Mouse (Mus musculus): Measurements from ENCODE around the gene Tnpo3. TPM values are rescaled to one million over a fixed set of nuclear protein-coding genes. Genes with fewer than 3 reads are reported as not detected.

Gene Tnpo3
- total RNA-seq (2021) = 10 to 100 TPM; 65.7 to 72.7 TPM
- long read RNA-seq, experiment 1, full-length matches to known transcripts = 24 of 37 reads
- long read RNA-seq, experiment 1, partial matches to known transcripts = 2 of 37 reads
- long read RNA-seq, experiment 1, other reads (novel, unspliced or antisense) = 11 of 37 reads
- long read RNA-seq, experiment 2, full-length matches to known transcripts = 37 of 52 reads
- long read RNA-seq, experiment 2, partial matches to known transcripts = 3 of 52 reads
- long read RNA-seq, experiment 2, other reads (novel, unspliced or antisense) = 12 of 52 reads

DNA sequence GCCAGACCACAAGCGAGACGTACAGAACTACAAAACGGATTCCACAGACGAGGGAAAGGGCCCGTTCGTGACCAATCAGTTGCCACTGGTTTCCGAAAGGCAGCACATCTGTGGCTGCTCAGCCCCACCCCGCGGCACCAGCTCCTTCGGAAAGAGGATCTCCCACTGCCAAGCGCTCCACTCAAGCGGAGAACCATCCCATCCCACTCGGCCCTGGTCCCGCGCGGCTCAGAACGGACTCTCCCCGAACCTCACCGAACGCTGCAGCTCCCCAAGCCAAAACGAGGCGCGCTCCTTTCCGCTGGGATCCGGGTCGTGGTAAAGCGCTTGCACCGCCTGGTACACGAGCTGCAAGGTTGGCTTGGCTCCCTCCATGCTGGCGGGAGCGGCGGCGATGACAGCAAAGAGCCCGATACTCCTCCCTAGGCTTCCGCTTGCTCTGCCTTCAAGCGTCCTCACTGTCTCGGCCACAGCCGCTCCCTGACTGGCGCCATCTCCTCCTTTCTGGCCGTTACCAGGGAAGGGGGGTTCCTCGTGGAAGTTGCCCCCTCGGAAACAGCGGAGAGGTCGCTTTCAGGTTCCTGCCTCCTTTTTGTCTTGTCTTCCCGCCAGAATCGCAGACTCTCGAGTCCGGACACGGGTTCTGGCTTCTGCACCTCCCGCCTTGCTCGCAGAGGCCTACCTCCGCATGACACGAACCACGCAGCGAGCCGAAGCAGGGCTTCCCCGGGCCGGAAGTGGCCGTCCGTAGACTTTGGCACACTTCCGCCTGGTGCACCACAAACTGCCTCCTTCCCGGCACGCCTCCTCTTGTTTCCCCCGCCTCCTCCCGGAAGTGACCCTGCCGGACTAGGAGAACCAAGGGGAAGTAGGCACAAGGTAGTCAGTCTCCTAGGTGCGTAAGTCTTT is at the start of gene Tnpo3:
TSS of gene Tnpo3 (minus strand) at position 777 of the 909 bp plus-strand sequence.
- H3K4me3 ChIP-seq = peak within 1 kb of the TSS; percentile 94
- peak within 1 kb of the TSS; percentile 91 for H3K27ac ChIP-seq
- TF ChIP-seq CTCF (conservative IDR thresholded peaks at IDR 0.05) = no peak
- DNase-seq (ENCODE audit: low spot score in 2 of 2) = peak; percentile 93

DNA sequence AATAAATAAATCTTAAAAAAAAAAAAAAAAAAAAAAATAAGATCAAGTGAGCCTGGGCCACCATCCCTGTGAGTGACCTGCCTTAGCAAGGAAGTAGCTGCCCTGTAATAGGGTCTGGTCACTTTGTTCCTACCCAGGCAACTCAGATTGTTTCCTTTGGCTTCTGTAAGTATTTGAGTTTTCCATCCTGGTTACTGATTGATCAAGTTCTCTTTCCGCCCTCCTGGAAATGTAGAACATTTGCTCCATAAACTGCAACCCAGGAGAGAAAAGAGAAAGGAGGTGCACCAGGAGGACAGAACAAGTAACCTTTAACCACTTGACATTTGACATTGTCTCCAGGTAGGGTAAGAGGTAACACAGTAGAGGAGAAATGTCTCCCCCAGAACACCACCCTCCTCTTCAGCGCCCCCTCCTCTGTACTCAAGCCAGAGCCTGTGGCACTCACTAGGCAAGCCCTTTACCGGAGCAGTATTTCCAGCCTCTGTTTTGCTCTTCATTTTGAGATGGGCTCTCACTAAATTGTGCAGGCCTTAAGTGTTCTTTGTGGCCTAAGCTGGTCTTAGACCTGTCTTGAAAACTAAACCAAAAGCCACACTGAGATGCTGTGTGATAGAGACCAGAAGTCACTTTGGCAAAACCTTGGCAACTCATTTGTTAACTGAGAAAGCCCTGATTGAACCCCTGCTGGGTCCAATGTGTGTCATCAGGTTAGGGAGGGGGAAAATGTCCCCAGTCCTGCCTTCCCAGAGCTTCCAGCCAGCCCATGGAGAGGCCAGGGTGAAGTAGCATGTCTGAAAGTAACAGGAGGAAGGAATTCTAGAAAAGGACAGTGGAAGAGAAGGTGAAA is 49.2 kb upstream of the Tnpo3 start:
- TF ChIP-seq CTCF (conservative IDR thresholded peaks at IDR 0.05) = no peak
- no peak for DNase-seq (ENCODE audit: low spot score in 2 of 2)
- H3K4me3 ChIP-seq = no peak overlapping the region
- no peak overlapping the region for H3K27ac ChIP-seq

DNA sequence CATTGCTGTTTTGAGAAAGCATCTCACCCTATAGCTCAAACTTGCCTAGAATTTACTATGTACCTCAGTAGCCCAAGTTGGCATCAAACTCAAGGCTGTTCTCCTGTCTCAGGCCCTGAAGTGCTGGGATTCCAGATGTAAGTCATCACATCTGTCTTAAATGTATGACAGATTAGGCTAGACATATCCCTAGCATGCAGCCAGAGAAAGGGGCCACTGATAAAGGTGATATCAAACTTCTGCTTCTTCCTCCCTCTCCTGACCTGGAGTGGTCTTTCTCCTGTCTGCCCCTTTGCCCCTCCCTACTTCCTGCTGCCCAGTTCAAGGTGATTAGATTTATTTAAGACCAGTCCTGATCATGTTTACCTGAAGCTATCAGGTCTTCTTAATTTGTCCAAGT is 43.6 kb upstream of the Tnpo3 start:
- no peak overlapping the region for H3K27ac ChIP-seq
- H3K4me3 ChIP-seq = no peak overlapping the region
- TF ChIP-seq CTCF (conservative IDR thresholded peaks at IDR 0.05) = no peak
- no peak for DNase-seq (ENCODE audit: low spot score in 2 of 2)

DNA sequence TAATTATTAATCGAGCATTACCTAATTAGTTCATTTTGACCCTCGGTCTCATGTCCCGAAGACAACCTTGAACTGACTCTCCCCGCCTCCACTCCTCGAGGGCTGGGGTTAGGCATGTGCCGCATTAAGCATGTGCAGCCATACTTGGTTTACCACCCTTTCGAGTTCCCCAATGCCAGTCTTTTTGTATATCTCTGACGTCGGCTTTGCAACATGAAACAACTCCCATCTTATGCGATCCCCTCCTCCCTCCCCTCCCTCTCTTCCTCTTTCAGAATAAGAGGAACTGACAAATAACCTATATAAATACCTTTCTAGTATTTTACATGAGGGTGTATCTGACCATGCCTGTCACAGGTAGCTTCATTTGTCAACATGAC is 40.5 kb upstream of the Tnpo3 start:
- no peak overlapping the region for H3K27ac ChIP-seq
- no peak overlapping the region for H3K4me3 ChIP-seq
- no peak for DNase-seq (ENCODE audit: low spot score in 2 of 2)
- no peak for TF ChIP-seq CTCF (conservative IDR thresholded peaks at IDR 0.05)

DNA sequence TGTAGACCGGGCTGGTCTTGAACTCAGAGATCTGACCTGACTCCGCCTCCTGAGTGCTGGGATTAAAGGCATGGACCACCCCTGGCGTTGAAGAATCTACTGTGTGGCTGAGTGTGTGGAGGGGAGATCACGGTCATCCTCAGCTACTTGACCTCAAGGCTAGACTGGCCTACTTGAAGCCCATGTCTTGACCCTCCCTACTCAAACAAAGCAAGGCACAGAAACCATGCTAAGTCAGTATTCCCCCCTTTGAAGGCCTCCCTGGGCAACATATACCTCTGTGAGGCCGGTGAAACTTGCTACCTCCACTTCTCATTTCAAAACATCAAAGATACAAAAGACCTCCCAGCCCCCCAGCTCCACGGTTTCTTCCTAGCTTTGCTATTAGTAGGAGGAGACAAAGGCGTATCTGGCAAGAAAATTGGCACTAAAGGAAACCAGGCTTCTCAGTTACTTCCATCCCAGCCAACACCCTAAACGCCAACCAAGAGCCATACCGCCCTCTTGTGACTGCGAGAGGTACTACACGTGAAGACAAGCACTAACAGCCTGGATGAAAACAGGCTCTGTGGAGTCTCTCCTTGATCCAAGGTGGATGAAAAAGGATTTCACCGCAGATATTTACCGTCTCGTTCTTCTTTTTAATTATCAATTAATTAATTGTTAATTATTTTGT is 39.9 kb upstream of the Tnpo3 start:
- DNase-seq (ENCODE audit: low spot score in 2 of 2) = peak; percentile 88 to 94
- TF ChIP-seq CTCF (conservative IDR thresholded peaks at IDR 0.05) = peak; percentile 96
- H3K27ac ChIP-seq = no peak overlapping the region

DNA sequence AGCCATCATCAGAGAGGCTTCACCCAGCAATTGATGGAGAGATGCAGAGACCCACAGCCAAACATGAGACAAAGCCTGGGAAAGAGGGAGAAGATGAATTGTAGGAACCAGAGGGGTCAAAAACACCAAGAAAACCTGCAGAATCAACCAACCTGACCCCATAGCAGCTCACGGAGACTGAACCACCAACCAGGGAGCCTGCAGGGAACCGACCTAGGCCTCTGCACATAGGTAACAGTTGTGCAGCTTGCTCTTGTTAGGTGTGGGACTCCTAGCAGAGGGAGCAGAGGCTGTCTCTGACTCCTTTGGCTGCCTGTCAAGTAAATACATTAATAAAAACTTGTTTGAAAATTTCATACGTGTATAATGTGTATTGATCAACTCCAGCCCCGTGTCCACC is 32.1 kb upstream of the Tnpo3 start:
- H3K27ac ChIP-seq = no peak overlapping the region
- no peak for TF ChIP-seq CTCF (conservative IDR thresholded peaks at IDR 0.05)
- no peak for DNase-seq (ENCODE audit: low spot score in 2 of 2)
- H3K4me3 ChIP-seq = no peak overlapping the region

More for the DNA sequence above, 39.9 kb upstream of the Tnpo3 start:
- H3K4me3 ChIP-seq = no peak overlapping the region

DNA sequence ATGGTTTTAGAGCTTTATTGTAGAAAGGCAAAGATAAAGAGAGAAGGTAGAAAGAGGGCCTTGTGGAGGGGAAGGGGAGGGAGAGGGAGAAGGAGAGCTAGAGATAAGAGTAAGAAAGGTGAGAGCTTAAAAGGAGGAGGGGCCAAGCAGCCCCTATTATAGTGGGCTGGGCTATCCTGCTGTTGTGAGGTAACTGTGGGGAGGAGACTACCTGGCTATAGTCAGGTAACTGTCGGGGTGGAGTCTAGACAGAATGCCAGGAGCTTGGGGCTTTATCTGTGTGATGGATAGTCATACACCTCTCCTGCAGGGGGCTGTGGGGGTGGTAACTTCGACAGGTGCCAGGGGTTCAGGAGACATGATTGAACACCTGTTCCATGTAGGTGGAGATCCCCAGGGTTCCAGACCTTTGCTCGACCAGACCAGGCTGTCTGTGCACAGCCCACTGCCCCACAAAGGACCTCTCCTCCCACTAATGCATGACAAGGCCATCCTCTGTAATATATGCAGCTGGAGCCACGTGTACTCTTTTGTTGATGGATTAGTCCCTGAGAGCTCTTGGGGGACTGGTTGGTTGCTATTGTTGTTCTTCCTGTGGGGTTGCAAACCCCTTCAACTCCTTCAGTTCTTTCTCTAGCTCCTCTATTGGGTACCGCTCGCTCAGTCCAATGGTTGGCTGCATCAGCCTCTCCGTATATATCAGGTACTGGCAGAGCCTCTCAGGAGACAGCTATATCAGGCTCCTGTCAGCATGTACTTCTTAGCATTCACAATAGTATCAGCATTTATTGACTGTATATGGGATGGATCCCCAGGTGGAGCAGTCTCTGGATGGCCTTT is 30.1 kb upstream of the Tnpo3 start:
- TF ChIP-seq CTCF (conservative IDR thresholded peaks at IDR 0.05) = no peak
- no peak for DNase-seq (ENCODE audit: low spot score in 2 of 2)
- H3K4me3 ChIP-seq = no peak overlapping the region

DNA sequence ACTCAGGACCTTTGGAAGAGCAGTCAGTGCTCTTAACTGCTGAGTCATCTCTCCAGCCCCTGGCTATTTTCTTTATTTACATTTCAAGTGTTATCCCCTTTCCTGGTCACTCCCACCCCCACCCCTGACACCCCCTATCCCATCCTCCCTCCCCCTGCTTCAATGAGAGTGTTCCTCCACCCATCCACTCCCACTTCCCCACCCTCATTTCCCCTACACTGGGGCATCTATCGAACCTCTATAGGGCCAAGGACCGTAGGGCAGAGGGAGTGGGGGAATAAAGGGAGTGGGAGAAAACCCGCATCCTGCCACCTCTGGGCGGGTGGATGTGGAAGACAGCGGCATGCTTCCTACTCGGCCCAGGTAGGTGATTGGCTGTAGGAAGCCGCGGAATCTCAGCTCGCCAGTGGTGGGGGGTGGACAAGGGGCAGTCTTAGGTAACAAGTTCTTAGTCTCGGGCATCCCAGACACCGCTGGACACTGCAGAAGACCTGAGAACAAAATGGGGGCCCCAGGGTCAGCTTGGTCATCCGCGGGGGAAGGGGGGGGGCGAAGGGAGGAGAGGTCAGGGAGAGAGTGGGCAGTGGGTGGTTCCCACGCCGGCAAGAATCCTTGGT is 29.3 kb upstream of the Tnpo3 start:
- Histone ChIP-seq H3K4me3 (no peak overlapping the region), H3K27ac (no peak overlapping the region)
- no peak for TF ChIP-seq CTCF (conservative IDR thresholded peaks at IDR 0.05)
- DNase-seq (ENCODE audit: low spot score in 2 of 2) = no peak

More for the DNA sequence above, 30.1 kb upstream of the Tnpo3 start:
- no peak overlapping the region for H3K27ac ChIP-seq

DNA sequence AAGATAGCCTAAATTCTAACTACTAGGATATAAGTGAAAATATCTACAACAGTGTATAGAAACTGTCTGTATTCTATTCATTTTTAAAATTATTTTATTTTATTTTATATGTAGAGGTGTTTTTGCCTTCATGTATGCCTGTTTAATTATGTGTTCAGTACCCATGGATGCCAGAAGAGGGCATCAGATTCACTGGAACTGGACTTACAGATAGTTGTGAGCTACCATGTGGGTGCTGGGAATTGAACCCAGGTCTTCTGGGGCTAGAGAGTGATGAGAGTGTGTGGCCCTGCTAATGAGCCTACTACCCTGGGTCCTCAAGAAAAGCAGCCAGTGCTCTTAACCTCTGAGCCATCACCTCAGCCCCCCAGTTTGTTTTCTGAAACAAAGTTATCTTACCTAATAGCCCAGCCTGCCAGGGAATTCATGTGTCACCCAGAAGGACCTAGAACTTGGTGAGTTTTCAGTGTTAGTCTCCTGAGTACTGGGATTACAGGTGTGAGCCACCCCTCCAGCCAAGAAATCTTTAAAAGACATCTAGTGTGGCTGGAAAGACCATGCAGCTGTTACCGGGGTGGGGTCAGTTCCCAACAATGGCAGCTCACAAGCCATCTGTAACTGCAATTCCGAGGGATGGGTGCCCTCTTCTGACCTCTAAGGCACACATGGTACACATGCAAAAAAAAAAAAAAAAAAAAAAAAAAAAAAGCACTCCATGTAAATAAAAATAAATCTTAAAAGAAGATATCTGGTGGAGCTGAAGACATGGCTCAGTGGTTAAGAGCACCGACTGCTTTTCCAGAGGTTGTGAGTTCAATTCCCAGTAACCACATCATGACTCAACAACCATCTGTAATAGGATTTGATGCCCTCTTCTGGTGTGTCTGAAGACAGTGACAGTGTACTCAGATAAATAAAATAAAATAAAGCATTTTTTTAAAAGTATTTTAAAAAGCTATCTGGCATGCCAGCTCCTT is 28.0 kb upstream of the Tnpo3 start:
- Histone ChIP-seq H3K4me3 (no peak overlapping the region), H3K27ac (no peak overlapping the region)
- peak; percentile 14; the same call in 1 of the 2 replicates for TF ChIP-seq CTCF (conservative IDR thresholded peaks at IDR 0.05)
- no peak for DNase-seq (ENCODE audit: low spot score in 2 of 2)
